Mouse (Mus musculus) monocyte, adult 2 months (primary cell): ENCODE data around the gene Mef2c.

Experiments
- DNase-seq, 2 experiments: peaks; one replicate each; pipeline ENCODE4 v3.0.0; 2022; ENCODE audit warnings: low spot score in 2 of 2, low read depth in 1 of 2

The Mef2c gene

DNA sequence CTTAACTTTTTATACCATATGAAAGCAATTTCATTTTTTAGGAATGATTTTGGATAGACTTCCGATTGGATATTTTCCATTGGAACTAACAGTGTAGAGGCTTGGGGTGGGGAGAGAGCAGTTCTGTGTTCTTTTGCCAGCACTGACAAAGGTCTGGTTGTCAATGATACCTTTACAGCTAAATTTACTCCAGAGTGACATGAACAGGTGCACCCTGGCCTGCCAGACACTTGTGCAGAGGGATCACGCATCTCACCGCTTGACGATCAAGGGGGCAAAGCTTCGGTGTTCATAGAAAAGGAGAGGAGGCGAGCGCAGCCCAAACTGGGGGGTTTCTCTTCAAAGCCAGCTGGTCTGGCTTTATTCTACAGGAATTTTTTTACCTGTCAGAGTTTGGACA lies at the start of gene Mef2c:
Mef2c (plus strand) TSS at position 116 of the 400 bp plus-strand sequence.
- DNase-seq = no peak

DNA sequence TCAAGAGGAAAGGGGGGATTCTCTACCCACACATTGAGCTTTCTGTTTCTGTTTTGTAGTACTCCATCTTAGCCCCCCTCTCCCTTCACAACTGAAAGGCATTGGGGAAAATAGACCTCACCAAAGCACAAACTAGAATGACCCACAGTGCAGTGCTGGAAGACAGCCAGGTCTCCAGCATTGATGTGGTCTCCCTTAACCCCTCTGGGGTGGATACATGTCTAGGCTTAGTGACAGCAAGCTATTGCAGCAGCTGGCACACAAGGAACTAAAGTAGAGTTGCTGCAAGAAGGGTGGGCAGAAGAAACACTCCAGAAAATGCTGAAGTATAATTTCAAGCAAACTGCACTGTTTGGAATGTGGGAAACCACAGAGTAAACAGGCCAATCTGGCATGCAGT lies 45.1 kb upstream of the Mef2c start:
- no peak for DNase-seq

DNA sequence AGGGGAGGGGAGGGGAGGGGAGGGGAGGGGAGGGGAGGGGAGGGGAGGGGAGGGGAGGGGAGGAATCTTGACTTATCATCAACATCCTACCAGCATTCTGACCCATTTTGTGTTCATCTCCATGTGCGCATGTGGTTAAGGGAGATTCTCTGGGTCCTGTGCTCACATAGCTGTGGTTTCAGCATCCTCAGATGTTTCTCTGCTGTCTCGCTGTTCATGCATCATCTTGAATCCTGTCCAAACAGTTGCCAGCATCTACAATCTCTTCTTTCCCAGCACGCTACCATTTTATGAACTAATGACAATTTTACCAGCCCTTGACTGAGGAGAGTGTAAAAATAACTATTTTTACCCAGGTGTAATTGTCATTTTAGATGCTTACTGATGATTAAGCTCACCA lies 44.2 kb upstream of the Mef2c start:
- no peak for DNase-seq

DNA sequence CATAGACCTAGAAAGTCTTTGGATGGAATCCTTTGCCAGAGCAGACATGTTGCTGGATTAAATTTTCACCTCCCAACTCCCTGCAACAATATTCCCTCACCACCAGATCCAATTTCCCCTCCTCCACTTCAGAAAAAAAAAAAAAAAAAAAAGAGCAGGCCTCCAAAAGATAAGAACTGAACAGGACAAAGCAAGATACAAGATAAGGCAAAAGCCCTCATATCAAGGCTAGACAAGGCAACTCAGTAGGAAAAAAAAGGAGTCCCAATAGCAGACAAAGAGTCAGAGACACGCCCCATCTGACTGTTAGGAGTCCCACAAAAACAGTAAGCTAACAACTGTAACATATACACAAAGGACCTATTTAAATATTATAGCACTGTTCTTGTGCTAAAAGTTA lies 43.2 kb upstream of the Mef2c start:
- DNase-seq = no peak

DNA sequence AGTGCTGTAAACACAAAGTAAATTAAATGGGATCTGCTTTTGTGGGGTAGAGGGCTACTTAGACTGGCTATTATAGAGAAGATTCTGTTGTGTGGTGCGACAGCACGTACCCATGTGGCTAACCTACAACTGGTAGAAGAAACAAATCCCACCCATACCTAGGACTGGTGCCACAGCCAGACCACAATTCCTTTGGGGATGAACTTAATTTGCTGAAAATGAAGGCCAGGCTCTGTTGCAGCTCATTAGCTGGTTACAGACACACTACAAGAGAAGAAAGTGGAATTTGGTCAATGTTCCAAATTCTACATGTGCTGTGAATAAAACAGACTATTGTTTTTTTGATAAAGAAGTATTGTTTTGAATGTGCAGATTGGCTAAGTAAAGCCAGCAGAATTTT lies 42.3 kb upstream of the Mef2c start:
- DNase-seq = no peak

DNA sequence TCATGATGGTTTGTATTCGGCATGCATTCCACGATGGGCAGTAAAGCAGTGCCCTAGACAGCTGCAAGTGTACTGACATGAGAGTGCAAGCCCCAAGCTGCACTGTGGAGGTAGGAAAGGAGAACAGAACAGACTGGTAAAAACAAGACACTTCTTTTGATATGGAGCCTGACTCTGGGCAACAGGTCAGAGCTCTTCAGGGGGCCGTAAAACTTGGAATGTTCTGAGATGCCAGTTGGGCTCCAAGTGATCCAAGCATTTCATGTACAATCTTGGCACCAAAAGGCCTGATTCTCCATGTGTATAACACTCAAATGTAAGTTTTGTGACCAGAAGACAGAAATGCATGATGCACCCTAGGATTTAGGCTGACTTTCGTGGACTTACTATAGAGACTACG lies 37.1 kb upstream of the Mef2c start:
- DNase-seq = no peak

DNA sequence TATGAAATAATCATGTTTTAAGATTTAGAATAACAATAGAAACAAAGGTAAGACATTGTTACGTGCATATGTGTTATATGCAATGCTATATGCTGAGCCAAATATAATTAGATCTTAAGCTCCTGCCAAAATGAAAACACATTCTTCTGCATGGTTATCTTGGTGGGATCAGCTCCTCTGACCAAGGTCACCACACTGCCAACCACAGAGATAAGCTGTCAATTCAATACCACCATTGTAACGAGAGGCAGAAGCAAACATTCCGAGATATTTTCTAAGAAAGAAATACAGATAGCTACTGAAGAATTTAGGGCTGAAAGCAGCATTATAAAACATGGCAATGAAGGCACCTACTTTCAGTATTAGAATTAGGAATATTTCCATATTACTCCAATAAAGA lies 35.0 kb upstream of the Mef2c start:
- DNase-seq = no peak

DNA sequence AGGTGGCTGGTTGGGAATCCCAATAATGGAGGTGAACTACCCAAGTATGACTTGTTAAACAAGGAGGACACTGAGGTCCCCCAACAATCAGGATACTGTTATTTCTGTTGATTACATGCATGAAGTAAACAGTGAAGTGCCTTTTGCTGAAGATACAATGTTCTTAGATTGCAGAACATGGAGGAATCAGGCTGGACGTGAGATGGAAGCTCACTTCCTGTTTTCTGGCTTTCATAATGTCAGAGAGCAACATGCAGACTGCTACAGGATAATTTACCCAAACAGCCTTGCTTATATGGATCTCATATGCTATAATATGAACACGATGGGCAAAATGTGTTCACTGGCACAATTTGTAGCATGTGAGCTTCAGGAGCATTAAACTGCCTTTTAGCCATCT lies 30.1 kb upstream of the Mef2c start:
- no peak for DNase-seq

DNA sequence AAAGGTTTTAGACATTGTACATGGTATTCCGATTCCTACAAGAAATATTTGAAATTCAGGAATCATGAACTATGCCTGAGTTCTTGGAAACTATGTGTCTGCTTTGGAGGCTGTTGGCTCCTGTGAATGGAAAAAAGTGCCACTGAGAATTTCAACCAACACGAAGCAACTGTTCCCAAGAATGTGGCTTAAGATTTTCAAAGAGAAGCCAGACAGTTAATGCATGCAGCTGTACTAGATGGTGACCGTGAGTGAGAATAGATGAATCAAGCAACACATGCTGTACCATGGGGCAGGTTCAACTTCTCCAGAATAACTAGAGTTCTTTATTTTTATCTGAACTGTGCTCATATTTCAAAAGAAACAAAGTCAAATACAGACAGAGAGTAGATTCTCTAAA lies 23.4 kb upstream of the Mef2c start:
- DNase-seq = no peak

DNA sequence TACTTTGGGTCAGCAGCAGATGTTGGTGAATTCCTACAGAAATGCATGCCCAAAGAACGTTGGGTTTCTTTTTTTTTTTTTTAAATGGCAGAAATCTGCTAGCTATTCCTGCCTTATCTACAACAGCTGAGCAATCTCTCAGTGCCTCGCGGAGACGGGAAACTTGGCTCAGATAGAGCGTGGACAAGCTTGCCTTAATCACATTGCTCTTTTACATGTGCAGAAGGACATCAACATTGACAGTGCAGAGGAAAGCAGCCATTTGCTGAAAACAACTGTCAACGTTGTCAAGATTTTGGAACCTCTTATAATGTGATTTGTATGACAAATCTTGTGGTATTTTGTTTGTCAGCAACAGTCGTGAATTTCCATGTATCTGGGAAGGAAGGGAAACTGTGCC lies 22.5 kb upstream of the Mef2c start:
- no peak for DNase-seq

DNA sequence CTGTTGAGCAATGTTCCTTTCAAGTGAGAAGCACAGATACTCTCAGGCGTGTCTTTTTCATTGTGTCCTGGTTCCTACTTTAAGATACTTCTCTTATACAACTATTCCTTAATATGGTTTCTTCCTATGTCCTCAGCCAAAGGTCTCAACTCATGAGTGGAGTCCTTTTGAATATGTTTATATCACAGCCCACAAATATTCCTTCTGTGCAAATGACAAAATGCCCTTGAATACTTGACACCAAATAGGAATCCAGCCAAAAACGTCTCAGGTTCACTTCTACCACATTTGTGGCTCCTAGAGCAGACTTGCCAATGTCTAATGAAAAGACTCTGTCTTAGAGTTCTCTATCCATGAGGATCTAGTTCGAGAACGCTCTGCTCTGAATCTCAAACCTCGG lies 21.7 kb upstream of the Mef2c start:
- no peak for DNase-seq

DNA sequence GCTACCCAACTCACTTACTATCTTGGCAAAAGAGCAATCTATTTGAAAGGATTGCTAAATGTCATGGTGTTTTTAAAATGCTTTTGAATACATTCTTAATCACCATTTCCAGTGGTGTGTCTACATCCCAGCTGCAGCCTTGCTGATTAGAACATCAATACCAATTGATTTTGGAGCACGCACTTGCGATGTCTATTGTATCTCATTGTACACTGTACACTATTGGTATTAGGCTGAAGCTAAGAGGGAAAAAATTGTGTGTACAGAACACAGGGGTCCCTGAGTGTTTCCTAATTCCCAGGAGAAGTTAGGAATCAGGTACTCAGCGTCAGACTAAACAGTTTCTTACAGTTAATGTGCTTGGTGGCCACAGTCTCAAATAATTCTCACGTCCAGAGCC lies 19.6 kb upstream of the Mef2c start:
- no peak for DNase-seq

DNA sequence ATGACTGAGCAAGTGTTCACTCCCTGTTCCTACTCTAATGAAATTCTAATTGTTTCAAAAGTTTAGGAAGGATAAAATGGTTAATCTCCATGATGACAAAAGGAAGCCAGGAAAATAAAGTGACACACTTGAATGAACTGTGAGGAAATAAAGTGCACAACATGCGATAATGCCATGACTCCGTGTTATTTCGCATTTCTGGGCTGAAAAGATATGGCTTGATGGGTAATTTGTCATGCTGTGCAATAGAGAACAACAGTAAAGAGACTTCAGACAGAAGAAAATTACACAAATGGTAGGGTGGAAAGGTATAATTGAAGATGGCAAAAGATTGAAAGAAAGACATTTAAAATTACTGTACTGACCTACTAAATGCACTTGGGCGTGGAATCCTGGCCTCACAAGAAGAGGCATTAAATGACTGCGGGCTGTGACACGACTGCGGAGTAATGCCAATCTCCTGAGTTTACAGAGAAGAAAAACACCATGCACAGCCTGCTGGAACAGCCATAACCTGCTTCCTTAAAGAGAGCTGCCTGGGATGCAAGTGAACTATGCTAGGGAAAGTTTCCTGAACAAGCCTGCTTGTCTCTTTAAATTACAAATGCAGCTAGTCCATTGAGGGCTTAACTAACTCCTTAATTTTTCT lies 19.0 kb upstream of the Mef2c start:
- no peak for DNase-seq

DNA sequence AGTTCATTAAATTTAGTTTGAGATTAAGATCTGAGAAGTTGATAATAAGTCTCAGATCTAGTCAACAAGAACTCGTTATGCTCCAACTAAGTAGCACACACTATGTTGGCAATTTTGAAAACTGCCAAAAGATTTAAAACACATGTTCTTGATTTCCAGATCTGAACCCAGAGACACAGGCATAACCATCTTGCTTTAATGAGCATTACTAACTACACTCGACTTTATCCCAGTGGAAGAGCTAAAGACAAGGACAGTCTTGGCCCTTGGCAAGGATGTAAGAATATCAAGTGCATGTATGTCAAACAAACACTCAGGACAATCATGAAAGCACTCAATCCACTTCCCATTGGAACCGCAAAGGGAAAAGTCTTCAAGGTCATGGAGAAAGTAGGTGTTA lies 11.8 kb upstream of the Mef2c start:
- DNase-seq = no peak

DNA sequence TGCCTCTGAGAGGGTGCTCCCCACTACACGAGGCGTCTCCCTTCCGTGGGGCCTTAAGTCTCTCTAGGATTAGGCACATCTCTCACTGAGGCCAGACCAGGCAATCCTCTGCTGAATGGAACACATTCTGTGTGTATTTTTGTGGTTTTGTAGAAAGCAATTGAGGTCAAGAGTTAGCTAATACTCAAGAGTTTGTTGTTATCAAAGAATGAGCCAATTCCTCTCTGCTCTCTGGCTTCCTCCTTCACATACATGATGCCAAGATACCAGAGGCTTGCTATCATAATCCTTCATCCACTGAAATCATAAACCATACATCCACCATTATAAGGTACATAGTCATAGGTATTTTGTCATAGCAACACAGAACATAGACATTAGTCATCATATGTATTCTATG lies 6.1 kb upstream of the Mef2c start:
- no peak for DNase-seq

DNA sequence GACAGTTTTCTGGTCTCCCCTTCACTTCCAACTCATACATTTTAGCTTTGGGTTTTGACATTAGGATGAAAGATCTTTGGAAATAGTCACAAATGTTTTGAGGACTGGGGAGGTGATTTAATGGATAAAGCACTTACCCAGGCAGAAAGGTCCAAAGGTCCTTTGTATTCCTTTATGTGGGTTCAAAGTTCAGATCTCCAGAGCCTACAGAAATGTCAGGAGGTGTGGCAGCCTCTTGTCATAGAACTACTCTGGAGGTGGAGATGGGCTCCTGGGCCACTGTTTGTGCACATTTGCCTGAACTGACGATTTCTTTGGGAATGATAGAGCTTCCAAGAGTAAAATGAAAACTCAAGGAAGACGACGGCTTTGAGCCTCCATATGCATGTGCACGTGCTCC lies 4.3 kb upstream of the Mef2c start:
- no peak for DNase-seq

DNA sequence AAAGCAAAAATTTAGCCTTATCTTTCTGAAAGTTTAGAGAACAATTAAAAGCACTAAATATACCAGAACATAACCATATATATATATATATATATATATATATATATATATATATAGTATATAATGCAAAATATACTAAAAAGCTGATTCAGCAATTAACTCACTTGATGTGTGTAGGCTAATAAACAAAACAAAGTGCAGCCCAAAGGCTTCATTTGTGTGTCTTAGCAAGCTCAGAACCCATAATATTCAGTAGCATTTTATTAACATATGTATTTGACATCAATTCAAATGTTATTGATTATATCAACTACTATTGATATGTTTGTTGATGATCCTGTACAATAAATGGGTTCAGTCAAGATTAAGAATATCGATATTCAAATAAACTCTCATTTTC lies 3.9 kb downstream of the Mef2c start:
- DNase-seq = no peak

DNA sequence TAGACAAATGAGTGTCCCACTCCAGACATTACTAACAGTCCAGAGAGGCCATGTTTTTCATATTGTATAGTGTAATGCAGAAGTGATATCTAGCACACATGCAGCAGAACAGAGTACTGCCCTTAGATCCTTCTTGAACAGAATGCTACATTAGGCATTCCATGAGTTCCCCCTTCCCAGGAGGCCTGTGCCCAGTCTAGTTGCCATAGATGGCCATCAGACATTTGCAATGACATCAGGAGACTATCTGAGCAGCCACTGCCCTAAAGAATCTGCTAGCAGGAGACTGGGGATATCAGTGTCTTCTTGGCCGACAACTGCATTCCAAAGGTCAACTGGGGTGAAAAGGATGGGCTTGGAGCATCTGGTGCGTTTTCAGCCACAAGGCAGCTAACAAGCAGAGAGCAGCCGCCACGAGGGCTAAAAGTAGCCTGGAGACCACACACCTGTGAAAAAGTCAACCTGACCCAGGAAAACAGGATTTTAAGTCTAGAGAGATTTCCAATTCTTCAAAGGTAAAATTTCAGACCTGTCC lies 11.2 kb downstream of the Mef2c start:
- DNase-seq = no peak

DNA sequence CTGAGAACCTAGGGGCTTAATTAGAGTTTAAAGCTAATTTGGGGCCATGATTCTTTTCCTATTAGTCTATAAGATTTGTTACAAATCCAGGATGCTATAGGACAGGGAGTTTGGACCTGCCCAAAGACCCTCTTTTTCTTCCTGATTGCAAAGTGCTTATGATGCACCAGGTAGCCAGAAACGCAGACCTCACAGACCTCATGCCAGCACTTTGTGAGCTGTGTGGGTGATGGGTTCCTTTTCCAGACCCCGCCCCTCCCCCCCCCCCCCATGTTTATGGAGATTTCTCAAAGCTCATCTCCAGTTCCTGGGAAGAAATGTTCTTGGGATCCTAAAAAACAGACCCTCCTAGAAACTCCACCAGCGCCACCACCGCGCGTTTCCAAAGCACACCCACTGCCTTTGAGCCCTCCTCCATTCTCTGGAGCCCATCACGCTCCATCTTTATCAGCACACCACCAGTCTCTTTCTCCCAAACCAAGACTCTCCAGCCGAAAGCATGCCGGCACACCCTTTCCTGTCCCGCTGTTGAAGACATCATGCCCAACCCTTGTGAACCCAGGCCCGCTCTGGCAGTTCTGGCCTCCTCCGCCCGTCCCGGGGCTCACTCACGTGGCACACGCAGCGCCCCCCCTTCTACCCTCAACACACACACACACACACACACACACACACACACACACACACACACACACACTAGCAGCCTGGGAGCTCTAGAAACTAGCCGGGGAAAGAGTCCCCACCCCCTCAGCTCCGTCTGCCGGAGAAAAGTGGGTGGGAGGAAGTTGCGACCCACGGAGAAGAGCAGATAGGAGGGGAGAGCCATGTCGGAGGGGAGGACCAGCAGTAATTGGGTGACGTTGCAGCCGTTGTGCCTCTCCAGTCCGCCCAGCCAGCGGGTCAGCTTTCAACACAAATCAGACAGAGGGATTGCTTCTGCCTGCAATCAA lies 14.1 kb downstream of the Mef2c start:
- DNase-seq = peak in 1 of 2 experiments; percentile 22

DNA sequence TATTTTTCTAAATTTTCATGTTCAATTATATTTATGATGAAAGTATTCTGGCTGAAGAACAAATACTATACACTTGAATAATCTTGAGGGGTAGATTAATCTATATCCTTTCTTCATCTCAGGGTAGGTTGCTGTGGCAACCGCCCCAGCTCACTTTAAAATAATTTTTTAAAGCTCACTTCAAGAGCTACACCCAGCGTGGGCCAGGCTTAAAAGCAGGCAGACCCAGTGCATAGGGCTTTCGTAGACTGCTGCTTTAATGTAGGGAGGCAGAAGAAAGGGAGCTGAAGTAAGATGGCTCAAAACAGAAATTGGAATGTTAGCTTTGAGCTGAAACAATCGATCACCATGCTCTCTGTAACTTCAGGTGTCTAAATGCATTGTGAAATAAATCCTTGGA lies 17.0 kb downstream of the Mef2c start:
- DNase-seq = no peak

DNA sequence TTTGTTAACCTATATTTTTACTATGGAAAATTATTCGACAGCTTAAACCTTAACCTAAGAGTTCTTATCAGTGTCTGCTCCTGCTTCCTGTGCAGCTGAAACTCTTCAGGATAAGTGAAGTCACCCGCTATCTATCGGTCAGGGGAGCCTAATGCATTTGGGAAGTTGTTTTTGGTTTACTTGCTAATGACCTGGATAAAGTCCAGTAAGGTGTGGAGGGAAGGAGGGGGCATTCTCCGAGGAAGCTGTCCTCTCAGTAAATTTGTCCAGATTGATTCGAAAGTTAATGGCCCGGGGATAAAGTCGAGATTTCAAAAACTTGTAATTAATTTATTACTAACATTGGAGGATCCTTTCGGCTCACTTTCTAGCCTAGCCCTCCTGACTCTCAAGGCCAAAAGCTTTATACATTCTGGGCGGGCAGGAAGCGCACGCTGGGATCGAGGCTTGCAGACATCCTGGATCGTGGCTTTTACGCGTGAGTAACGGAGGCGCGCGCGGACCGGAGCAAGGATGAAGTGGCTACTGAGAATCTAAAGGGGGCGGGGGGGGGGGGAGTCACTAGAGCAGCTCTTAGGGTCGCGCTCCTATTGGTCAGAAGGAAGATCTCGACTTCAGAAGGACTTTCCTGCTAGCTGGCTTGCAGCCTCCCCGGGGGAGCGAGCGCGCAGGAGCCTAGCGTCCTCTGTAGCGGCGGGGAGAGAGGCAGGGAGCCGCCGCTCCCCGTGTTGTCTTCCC lies 19.6 kb downstream of the Mef2c start:
- no peak for DNase-seq
